Mouse (Mus musculus): ENCODE data around the gene Eml5. TPM values are rescaled to one million over a fixed set of nuclear protein-coding genes. Genes with fewer than 3 reads are reported as not detected.

The Eml5 gene
- polyA plus RNA-seq, 1 experiment from 2014 or later = 1.8 TPM

GRCm38 (mm10) chr12:98875216-98875615 lies 26.1 kb downstream of the Eml5 start:
- H3K27me3 ChIP-seq (ENCODE audit: low read depth, poor library complexity, severe bottlenecking) = no peaks in the 10 kb centered on the region
- H3K4me3 ChIP-seq = no peak overlapping the region
- no peaks in the 10 kb centered on the region for H3K36me3 ChIP-seq
- no peak overlapping the region for H3K27ac ChIP-seq
- H3K4me1 ChIP-seq = no peaks in the 10 kb centered on the region
- DNase-seq (ENCODE audit: low spot score) = no peak
- no peaks in the 10 kb centered on the region for H3K9me3 ChIP-seq (replicated peaks)
- 70% methylated on average over 2 of the region's 2 CpGs for WGBS

GRCm38 (mm10) chr12:98872836-98873235 lies 28.4 kb downstream of the Eml5 start:
- no peak for DNase-seq (ENCODE audit: low spot score)
- no peaks in the 10 kb centered on the region for H3K9me3 ChIP-seq (replicated peaks)
- H3K27me3 ChIP-seq (ENCODE audit: low read depth, poor library complexity, severe bottlenecking) = no peaks in the 10 kb centered on the region
- no peaks in the 10 kb centered on the region for H3K4me1 ChIP-seq
- H3K27ac ChIP-seq = no peak overlapping the region
- H3K4me3 ChIP-seq = no peak overlapping the region
- 95% methylated on average over 10 of the region's 10 CpGs for WGBS
- no peaks in the 10 kb centered on the region for H3K36me3 ChIP-seq

- Histone ChIP-seq H3K4me3 (no peak overlapping the region), H3K9me3 (replicated peaks) (no peaks in the 10 kb centered on the region), H3K27me3 (ENCODE audit: low read depth, poor library complexity, severe bottlenecking) (no peaks in the 10 kb centered on the region), H3K36me3 (no peaks in the 10 kb centered on the region), H3K27ac (no peak overlapping the region), H3K4me1 (no peaks in the 10 kb centered on the region)
- 82% methylated on average over 4 of the region's 4 CpGs for WGBS
- DNase-seq (ENCODE audit: low spot score) = no peak
Measured at GRCm38 (mm10) chr12:98863436-98863835, 37.8 kb downstream of the Eml5 start.

GRCm38 (mm10) chr12:98860316-98860715 lies 41.0 kb downstream of the Eml5 start:
- DNase-seq (ENCODE audit: low spot score) = no peak
- no peak overlapping the region for H3K4me3 ChIP-seq
- H3K27me3 ChIP-seq (ENCODE audit: low read depth, poor library complexity, severe bottlenecking) = no peaks in the 10 kb centered on the region
- no peaks in the 10 kb centered on the region for H3K9me3 ChIP-seq (replicated peaks)
- WGBS = 88% methylated on average over 2 of the region's 2 CpGs
- H3K36me3 ChIP-seq = no peaks in the 10 kb centered on the region
- no peak overlapping the region for H3K27ac ChIP-seq
- no peaks in the 10 kb centered on the region for H3K4me1 ChIP-seq

GRCm38 (mm10) chr12:98850767-98851166 lies 50.5 kb downstream of the Eml5 start:
- Histone ChIP-seq H3K4me1 (no peaks in the 10 kb centered on the region), H3K27me3 (ENCODE audit: low read depth, poor library complexity, severe bottlenecking) (no peaks in the 10 kb centered on the region), H3K36me3 (no peaks in the 10 kb centered on the region), H3K4me3 (no peak overlapping the region), H3K27ac (no peak overlapping the region), H3K9me3 (replicated peaks) (no peaks in the 10 kb centered on the region)
- DNase-seq (ENCODE audit: low spot score) = peak; percentile 66
- 30% methylated on average over 3 of the region's 3 CpGs for WGBS

GRCm38 (mm10) chr12:98844774-98845173 lies 56.5 kb downstream of the Eml5 start:
- no peaks in the 10 kb centered on the region for H3K27me3 ChIP-seq (ENCODE audit: low read depth, poor library complexity, severe bottlenecking)
- no peak overlapping the region for H3K4me3 ChIP-seq
- no peak for DNase-seq (ENCODE audit: low spot score)
- no peaks in the 10 kb centered on the region for H3K36me3 ChIP-seq
- 97% methylated on average over 3 of the region's 3 CpGs for WGBS
- H3K9me3 ChIP-seq (replicated peaks) = no peaks in the 10 kb centered on the region
- no peak overlapping the region for H3K27ac ChIP-seq
- no peaks in the 10 kb centered on the region for H3K4me1 ChIP-seq

GRCm38 (mm10) chr12:98840135-98840534 lies 61.1 kb downstream of the Eml5 start:
- no peak overlapping the region for H3K4me3 ChIP-seq
- H3K27me3 ChIP-seq (ENCODE audit: low read depth, poor library complexity, severe bottlenecking) = no peaks in the 10 kb centered on the region
- H3K9me3 ChIP-seq (replicated peaks) = no peaks in the 10 kb centered on the region
- no peaks in the 10 kb centered on the region for H3K36me3 ChIP-seq
- no peak overlapping the region for H3K27ac ChIP-seq
- WGBS = 82% methylated on average over 3 of the region's 3 CpGs
- H3K4me1 ChIP-seq = no peaks in the 10 kb centered on the region
- DNase-seq (ENCODE audit: low spot score) = no peak

- no peak for DNase-seq (ENCODE audit: low spot score)
- H3K4me3 ChIP-seq = no peak overlapping the region
- peaks cover 6% of the 10 kb centered on the region for H3K4me1 ChIP-seq
- no peaks in the 10 kb centered on the region for H3K9me3 ChIP-seq (replicated peaks)
- no peak overlapping the region for H3K27ac ChIP-seq
- H3K36me3 ChIP-seq = no peaks in the 10 kb centered on the region
- no peaks in the 10 kb centered on the region for H3K27me3 ChIP-seq (ENCODE audit: low read depth, poor library complexity, severe bottlenecking)
- 88% methylated on average over 3 of the region's 3 CpGs for WGBS
Measured at GRCm38 (mm10) chr12:98837940-98838339, 63.3 kb downstream of the Eml5 start.

- Histone ChIP-seq H3K4me3 (no peak overlapping the region), H3K36me3 (no peaks in the 10 kb centered on the region), H3K4me1 (peaks cover 6% of the 10 kb centered on the region), H3K27me3 (ENCODE audit: low read depth, poor library complexity, severe bottlenecking) (no peaks in the 10 kb centered on the region), H3K9me3 (replicated peaks) (no peaks in the 10 kb centered on the region), H3K27ac (no peak overlapping the region)
- WGBS = 87% methylated on average over 2 of the region's 2 CpGs
- DNase-seq (ENCODE audit: low spot score) = no peak
Measured at GRCm38 (mm10) chr12:98835466-98835865, 65.8 kb downstream of the Eml5 start.

GRCm38 (mm10) chr12:98834879-98835278 lies 66.4 kb downstream of the Eml5 start:
- Histone ChIP-seq H3K27ac (no peak overlapping the region), H3K4me1 (peaks cover 6% of the 10 kb centered on the region), H3K27me3 (ENCODE audit: low read depth, poor library complexity, severe bottlenecking) (no peaks in the 10 kb centered on the region), H3K4me3 (no peak overlapping the region), H3K9me3 (replicated peaks) (no peaks in the 10 kb centered on the region), H3K36me3 (no peaks in the 10 kb centered on the region)
- no peak for DNase-seq (ENCODE audit: low spot score)
- WGBS = 93% methylated on average over 2 of the region's 2 CpGs

- whole genome bisulfite sequencing = 87% methylated on average over 1 of the region's 1 CpGs
- Histone ChIP-seq H3K27me3 (ENCODE audit: low read depth, poor library complexity, severe bottlenecking) (no peaks in the 10 kb centered on the region), H3K4me1 (peaks cover 6% of the 10 kb centered on the region), H3K36me3 (no peaks in the 10 kb centered on the region), H3K4me3 (no peak overlapping the region), H3K27ac (no peak overlapping the region), H3K9me3 (replicated peaks) (no peaks in the 10 kb centered on the region)
- no peak for DNase-seq (ENCODE audit: low spot score)
Measured at GRCm38 (mm10) chr12:98833901-98834300, 67.4 kb downstream of the Eml5 start.

- Histone ChIP-seq H3K27ac (no peak overlapping the region), H3K4me1 (peaks cover 6% of the 10 kb centered on the region), H3K9me3 (replicated peaks) (no peaks in the 10 kb centered on the region), H3K36me3 (no peaks in the 10 kb centered on the region), H3K4me3 (no peak overlapping the region), H3K27me3 (ENCODE audit: low read depth, poor library complexity, severe bottlenecking) (no peaks in the 10 kb centered on the region)
- no peak for DNase-seq (ENCODE audit: low spot score)
- 88% methylated on average over 8 of the region's 8 CpGs for WGBS
Measured at GRCm38 (mm10) chr12:98832929-98833598, 68.2 kb downstream of the Eml5 start.

GRCm38 (mm10) chr12:98831122-98831521 lies 70.2 kb downstream of the Eml5 start:
- no peaks in the 10 kb centered on the region for H3K27me3 ChIP-seq (ENCODE audit: low read depth, poor library complexity, severe bottlenecking)
- H3K27ac ChIP-seq = no peak overlapping the region
- H3K4me3 ChIP-seq = no peak overlapping the region
- no peaks in the 10 kb centered on the region for H3K9me3 ChIP-seq (replicated peaks)
- no peak for DNase-seq (ENCODE audit: low spot score)
- 94% methylated on average over 7 of the region's 7 CpGs for WGBS
- peaks cover 6% of the 10 kb centered on the region for H3K4me1 ChIP-seq
- no peaks in the 10 kb centered on the region for H3K36me3 ChIP-seq

GRCm38 (mm10) chr12:98820781-98821180 lies 80.5 kb downstream of the Eml5 start:
- Histone ChIP-seq H3K36me3 (peaks cover 3% of the 10 kb centered on the region; the same call in 1 of the 2 replicates), H3K27ac (no peak overlapping the region), H3K9me3 (replicated peaks) (no peaks in the 10 kb centered on the region), H3K4me1 (no peaks in the 10 kb centered on the region), H3K4me3 (no peak overlapping the region), H3K27me3 (ENCODE audit: low read depth, poor library complexity, severe bottlenecking) (no peaks in the 10 kb centered on the region)
- WGBS = 86% methylated on average over 2 of the region's 2 CpGs
- DNase-seq (ENCODE audit: low spot score) = no peak

Measured in limb, embryonic 10.5 days (tissue).